Mouse (Mus musculus) ES-E14 (cell line): ENCODE results near the gene Lsg1.

Experiments used
- CHD2 ChIP-seq: IDR thresholded peaks from 2 replicates; pipeline ENCODE4 v1.6.1; 2014; ENCODE audit warnings: mild to moderate bottlenecking, low read depth, low read length, inconsistent platforms
- HCFC1 ChIP-seq: IDR thresholded peaks from 2 replicates; pipeline ENCODE4 v1.6.1; 2012; ENCODE audit warnings: low read length, inconsistent platforms, borderline replicate concordance; ENCODE audit not compliant: insufficient read depth
- ZNF384 ChIP-seq: IDR thresholded peaks from 2 replicates; pipeline ENCODE4 v1.6.1; 2012; ENCODE audit warnings: low read depth, low read length, inconsistent platforms

GRCm38 (mm10) chr16:30539433-30539832 is 48.0 kb downstream of the Lsg1 start:
- TF ChIP-seq CHD2, result no peak
- TF ChIP-seq HCFC1, result no peak
- no peak for TF ChIP-seq ZNF384
